Mouse (Mus musculus): ENCODE measurements around the gene Prpf31. TPM values are rescaled to one million over a fixed set of nuclear protein-coding genes. Genes with fewer than 3 reads are reported as not detected.
A peak's percentile ranks its signal among the peaks of the same experiment; 100 is the strongest.

The Prpf31 gene
- total and polyA plus RNA-seq, 2 experiments from 2014 or later = 58.6 to 66.0 TPM

DNA sequence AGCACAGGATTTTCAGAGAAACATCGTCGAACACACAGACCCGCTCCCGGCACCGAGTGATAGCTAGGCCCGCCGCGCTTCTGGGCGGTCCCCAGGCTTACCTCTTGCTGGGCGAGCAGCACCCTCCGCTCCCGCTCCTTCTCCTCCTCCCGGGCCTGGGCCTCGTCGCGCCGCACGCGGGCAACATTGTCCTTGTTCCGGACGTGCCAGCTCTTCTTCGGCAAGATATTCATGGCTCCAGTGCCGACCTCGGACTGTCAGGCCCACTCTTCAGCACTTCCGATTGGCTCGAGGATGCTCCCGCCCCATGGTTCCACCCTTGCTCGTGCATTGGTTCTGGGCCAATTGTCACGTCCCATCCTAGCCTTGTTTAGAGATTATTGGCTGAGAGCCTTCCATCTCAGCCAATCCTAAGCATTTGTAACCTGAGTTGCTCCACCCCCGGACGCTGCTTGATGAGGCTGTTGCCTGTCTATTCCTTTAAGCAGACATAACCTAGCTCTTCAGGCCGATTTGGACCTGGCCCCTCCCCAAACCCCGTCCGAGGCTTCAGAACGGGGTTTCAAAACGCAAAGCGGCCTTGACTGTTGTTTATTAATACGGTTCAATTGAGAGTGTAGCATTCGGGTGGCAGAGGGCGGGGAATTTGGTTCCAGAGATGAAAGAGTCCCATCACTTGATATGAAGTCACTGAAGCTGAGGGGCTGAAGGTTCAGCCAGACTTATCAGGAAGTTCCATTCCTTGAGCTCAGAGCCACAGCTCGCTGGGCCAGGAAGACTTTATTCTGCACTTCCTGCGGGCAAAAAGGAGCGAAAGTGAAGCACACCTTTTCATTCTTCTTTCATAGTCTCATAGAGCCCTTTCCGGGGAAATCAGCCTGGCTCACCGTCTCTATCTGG is 35.7 kb downstream of the Prpf31 start, which contains the start of gene Leng1:
TSS of gene Leng1 (minus strand) at position 626 of the 900 bp plus-strand sequence.
- ATAC-seq (ENCODE audit: low FRiP score) (peak; percentile 98), DNase-seq (ENCODE audit: low spot score) (peak; percentile 99)
- Histone ChIP-seq H3K4me2 (ENCODE audit: low read depth, low read length, poor library complexity, severe bottlenecking) (peak within 1 kb of the TSS; percentile 82), H3K27ac (ENCODE audit: low read depth, low read length) (peak within 1 kb of the TSS; percentile 72), H3K36me3 (ENCODE audit: insufficient read depth, low read length) (peaks cover 16% of the 10 kb centered on the region), H3K9ac (replicated peaks; ENCODE audit: low read length, poor library complexity, severe bottlenecking) (peak within 1 kb of the TSS; percentile 70), H3K4me3 (ENCODE audit: low read depth, low read length) (peak within 1 kb of the TSS; percentile 64), H3K9me3 (ENCODE audit: low read length) (no peaks in the 10 kb centered on the region), H3K4me1 (ENCODE audit: insufficient read depth, low read length) (peaks cover 5% of the 10 kb centered on the region; the same call in 1 of the 2 replicates), H3K27me3 (ENCODE audit: insufficient read depth, low read length) (no peaks in the 10 kb centered on the region)
- TF ChIP-seq CTCF (IDR thresholded peaks at IDR 0.05) = no peak
- 4% methylated on average over 45 of the region's 45 CpGs for WGBS

DNA sequence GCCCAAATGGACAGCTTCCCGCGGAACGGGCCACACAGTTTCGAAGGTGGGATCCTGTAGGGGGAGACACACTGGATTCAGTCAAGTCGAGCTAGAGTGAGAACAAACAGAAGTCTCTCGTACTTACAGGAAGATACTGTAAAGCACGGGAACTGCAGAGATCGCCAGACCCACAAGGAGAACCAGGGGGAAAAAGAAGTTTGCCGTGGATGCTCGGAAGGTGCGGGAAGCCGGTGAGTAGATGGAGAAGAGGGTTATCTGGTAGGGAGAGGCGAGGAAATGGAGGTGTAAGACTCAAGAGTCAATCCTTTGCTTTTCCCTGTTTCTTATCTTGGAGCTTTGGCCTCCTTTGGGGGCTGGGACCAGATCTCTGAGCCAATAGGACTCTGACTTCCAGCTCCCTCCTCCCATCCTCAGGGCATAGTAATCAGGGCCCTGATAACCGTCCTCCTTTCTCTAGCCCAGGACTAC is 37.2 kb downstream of the Prpf31 start:
- Histone ChIP-seq H3K4me3 (ENCODE audit: low read depth, low read length) (no peak overlapping the region), H3K36me3 (ENCODE audit: insufficient read depth, low read length) (peaks cover 8% of the 10 kb centered on the region; the same call in 1 of the 2 replicates), H3K27me3 (ENCODE audit: insufficient read depth, low read length) (no peaks in the 10 kb centered on the region), H3K9ac (replicated peaks; ENCODE audit: low read length, poor library complexity, severe bottlenecking) (no peak overlapping the region), H3K9me3 (ENCODE audit: low read length) (no peaks in the 10 kb centered on the region), H3K4me1 (ENCODE audit: insufficient read depth, low read length) (peaks cover 5% of the 10 kb centered on the region; the same call in 1 of the 2 replicates), H3K4me2 (ENCODE audit: low read depth, low read length, poor library complexity, severe bottlenecking) (no peak overlapping the region), H3K27ac (ENCODE audit: low read depth, low read length) (no peak overlapping the region)
- ATAC-seq (ENCODE audit: low FRiP score) (no peak), DNase-seq (ENCODE audit: low spot score) (no peak)
- TF ChIP-seq CTCF (IDR thresholded peaks at IDR 0.05) = peak; percentile 40
- WGBS = 20% methylated on average over 14 of the region's 14 CpGs

DNA sequence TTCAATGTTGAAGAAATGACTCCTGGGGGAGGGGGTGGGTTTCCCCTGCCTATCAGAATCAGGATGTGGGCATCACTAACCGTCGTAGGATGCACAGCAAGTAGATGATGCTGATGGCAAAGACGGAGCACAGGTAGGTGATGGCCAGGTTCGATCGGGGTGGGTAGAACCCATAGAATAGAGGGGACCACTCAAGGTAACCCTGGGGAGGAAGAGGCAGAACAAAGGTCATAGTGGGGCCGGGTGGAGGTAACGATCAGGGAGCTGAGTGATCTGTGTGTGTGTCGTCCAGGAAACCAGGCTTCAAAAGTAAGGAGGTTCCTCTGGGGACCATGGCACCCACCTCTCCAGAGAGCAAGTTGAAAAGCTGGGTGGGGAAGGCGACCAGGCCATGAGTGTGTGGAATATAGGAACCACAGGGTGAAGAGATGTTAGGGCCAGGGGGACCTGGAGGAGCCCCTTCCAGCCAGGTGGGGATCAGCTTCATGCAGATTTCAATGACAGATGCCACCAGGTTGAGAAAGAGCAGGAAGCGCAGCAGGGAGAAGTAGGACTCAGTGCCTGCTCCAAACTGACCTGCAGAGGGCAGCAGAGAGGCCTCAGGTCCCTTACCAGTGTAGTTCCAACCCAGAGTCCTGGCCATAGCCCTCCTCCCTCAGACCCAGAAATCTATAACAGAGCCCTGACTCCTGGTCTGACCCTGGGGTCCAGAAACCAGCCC is 44.9 kb downstream of the Prpf31 start:
- ATAC-seq (ENCODE audit: low FRiP score) = peak; percentile 85

DNA sequence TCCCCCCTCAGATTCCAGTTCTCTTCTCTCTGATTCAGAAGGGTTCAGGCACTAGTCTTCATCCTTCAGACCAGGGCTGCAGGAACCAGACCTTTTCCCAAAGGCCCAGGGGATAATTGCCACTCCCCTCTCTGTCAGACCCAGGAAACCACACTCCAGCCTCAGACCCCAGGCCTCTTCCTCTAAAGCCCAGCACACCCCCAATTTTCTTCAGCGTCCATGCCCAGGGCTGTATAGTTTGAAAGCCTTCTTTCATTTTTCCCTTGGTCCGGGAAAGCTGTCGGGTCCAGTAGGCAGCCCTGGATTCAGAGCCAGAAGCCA is 45.4 kb downstream of the Prpf31 start:
- Histone ChIP-seq H3K4me3 (ENCODE audit: low read depth, low read length) (no peak overlapping the region), H3K36me3 (ENCODE audit: insufficient read depth, low read length) (peaks cover 8% of the 10 kb centered on the region; the same call in 1 of the 2 replicates), H3K27me3 (ENCODE audit: insufficient read depth, low read length) (no peaks in the 10 kb centered on the region), H3K9ac (replicated peaks; ENCODE audit: low read length, poor library complexity, severe bottlenecking) (no peak overlapping the region), H3K9me3 (ENCODE audit: low read length) (no peaks in the 10 kb centered on the region), H3K4me2 (ENCODE audit: low read depth, low read length, poor library complexity, severe bottlenecking) (no peak overlapping the region), H3K27ac (ENCODE audit: low read depth, low read length) (no peak overlapping the region), H3K4me1 (ENCODE audit: insufficient read depth, low read length) (no peaks in the 10 kb centered on the region)
- no peak for TF ChIP-seq CTCF (IDR thresholded peaks at IDR 0.05)
- ATAC-seq (ENCODE audit: low FRiP score) = peak; percentile 13; the same call in 1 of the 2 replicates
- 78% methylated on average over 3 of the region's 3 CpGs for WGBS
- DNase-seq (ENCODE audit: low spot score) = no peak

More for the DNA sequence above, 44.9 kb downstream of the Prpf31 start:
- H3K36me3 ChIP-seq (ENCODE audit: insufficient read depth, low read length) = peaks cover 8% of the 10 kb centered on the region; the same call in 1 of the 2 replicates
- TF ChIP-seq CTCF (IDR thresholded peaks at IDR 0.05) = peak; percentile 91
- WGBS = 72% methylated on average over 10 of the region's 10 CpGs
- H3K27me3 ChIP-seq (ENCODE audit: insufficient read depth, low read length) = no peaks in the 10 kb centered on the region
- no peak overlapping the region for H3K4me3 ChIP-seq (ENCODE audit: low read depth, low read length)
- peak; percentile 89 for DNase-seq (ENCODE audit: low spot score)
- H3K27ac ChIP-seq (ENCODE audit: low read depth, low read length) = no peak overlapping the region
- no peaks in the 10 kb centered on the region for H3K4me1 ChIP-seq (ENCODE audit: insufficient read depth, low read length)
- H3K9me3 ChIP-seq (ENCODE audit: low read length) = no peaks in the 10 kb centered on the region
- H3K9ac ChIP-seq (replicated peaks; ENCODE audit: low read length, poor library complexity, severe bottlenecking) = no peak overlapping the region
- no peak overlapping the region for H3K4me2 ChIP-seq (ENCODE audit: low read depth, low read length, poor library complexity, severe bottlenecking)

DNA sequence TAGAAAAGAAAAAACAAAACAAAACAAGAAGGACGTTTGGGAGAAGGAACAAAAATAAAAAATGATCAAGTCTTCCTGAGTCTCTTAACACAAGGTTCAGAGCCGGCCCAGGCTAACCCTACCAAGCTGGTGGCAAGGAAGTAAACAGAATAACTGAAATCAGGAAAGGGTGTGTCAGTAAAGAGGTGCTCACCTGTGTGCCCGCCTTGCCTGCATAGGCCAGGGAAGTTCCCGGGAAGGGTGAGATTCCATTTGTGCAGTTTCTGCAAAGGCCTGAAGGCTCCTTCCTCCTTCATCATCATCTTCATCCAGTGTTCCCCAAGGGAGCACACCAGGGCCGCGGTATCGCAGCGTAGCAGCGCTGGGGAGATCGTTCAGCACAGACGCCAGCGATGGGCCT is 46.6 kb downstream of the Prpf31 start:
- no peak for TF ChIP-seq CTCF (IDR thresholded peaks at IDR 0.05)
- H3K9me3 ChIP-seq (ENCODE audit: low read length) = no peaks in the 10 kb centered on the region
- no peak for DNase-seq (ENCODE audit: low spot score)
- no peak overlapping the region for H3K4me2 ChIP-seq (ENCODE audit: low read depth, low read length, poor library complexity, severe bottlenecking)
- H3K9ac ChIP-seq (replicated peaks; ENCODE audit: low read length, poor library complexity, severe bottlenecking) = no peak overlapping the region
- no peaks in the 10 kb centered on the region for H3K4me1 ChIP-seq (ENCODE audit: insufficient read depth, low read length)
- no peaks in the 10 kb centered on the region for H3K27me3 ChIP-seq (ENCODE audit: insufficient read depth, low read length)
- no peak overlapping the region for H3K4me3 ChIP-seq (ENCODE audit: low read depth, low read length)
- ATAC-seq (ENCODE audit: low FRiP score) = no peak
- peaks cover 8% of the 10 kb centered on the region; the same call in 1 of the 2 replicates for H3K36me3 ChIP-seq (ENCODE audit: insufficient read depth, low read length)
- WGBS = 86% methylated on average over 12 of the region's 12 CpGs
- no peak overlapping the region for H3K27ac ChIP-seq (ENCODE audit: low read depth, low read length)
